Mouse (Mus musculus) left cerebral cortex, postnatal 14 days (tissue): ENCODE data around the gene Krt76. TPM values are rescaled to one million over a fixed set of nuclear protein-coding genes. Genes with fewer than 3 reads are reported as not detected.

Experiments
- DNase-seq, 2 experiments: peaks; one replicate each; pipeline ENCODE4 v3.0.0; 2021 to 2022; ENCODE audit warnings: low spot score in 2 of 2, mixed read lengths in 1 of 2
- intact Hi-C: fragments of 180-260 bp; cut with DNase I; formaldehyde crosslinking; loops from one replicate; pipeline ENCODE4 v1.15.1; 2025
- long read RNA-seq, 2 experiments: library from polyadenylated mRNA; stranded (forward); transcript quantifications; one replicate each; pipeline ENCODE4 v2.0.0; 2021
- total RNA-seq, 2 experiments: library from RNA; stranded (reverse); gene quantifications; 2 replicates each; pipeline ENCODE4 v1.2.3; 2021

The Krt76 gene
- not detected for total RNA-seq
- long read RNA-seq, experiment 1 = 0 reads
- long read RNA-seq, experiment 2 = 0 reads

DNA sequence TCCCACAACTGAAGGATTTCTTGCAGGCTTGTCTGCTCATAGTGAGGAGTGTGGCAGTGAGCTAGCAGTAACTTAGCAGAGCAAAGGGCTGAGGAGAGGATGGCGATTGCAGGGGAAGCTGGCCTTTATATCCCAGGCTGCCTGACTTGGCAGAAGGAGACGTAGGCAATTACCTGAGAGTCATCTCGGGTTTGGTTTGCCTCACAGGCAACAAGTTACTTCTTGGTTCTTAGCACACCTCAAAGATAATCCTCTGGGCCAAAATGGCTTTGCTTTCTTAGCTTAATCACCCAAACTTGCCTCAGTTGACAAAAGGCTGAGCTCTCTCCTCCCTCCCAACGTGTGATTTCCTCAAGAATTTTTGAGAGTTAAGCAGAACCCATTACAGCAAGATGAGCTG lies at the start of gene Krt76:
Gene Krt76 (minus strand): TSS at position 101 of the 400 bp plus-strand sequence.
- no peak for DNase-seq
- intact Hi-C loops = no loop called here

DNA sequence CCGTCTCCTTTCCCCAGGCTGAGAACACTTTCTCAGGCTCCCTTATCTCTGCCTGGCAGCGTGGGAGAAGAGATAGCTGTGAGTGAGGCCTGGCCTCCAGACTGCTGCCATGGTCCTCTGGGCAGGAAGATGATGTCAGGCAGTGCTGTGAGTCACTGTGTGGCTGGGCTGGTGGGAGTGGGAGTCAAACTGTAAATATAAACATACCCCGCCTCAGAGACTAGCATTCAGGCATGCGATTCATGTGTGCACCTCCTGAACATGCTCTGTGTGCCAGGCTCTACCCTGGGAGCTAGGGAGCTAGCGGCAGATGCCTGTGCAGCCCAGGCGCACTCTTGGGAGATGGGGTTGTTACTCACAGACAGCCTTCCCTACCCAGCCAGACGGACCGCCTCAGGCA lies 49.2 kb upstream of the Krt76 start:
- no peak for DNase-seq
- intact Hi-C loops = no loop called here

DNA sequence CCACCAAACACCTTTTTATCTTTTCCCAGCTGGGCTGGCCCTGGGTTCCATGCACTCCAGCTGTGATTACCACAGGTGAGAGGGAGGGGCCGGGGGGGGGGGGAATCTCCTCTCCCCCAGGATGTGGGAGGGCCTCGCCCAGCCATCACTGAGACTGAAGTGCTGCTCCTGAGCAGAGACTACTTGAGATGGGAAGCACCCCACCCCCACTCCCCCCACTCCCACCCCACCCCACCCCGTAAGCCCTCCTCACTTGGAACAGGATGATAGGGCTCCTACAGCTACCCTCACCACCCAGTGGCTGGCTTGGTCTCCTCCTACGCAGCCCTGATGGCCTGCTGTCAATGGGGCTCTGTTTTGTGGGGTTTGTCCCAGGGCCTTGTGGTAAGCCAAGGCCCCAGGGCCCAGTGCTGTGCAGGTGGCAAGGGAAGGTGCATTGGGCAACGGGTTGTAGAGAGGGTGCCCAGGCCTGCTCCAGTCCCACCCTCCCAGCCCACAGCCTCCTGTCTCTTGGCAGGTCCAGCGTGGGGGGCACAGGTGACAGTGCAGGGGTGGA lies 47.6 kb upstream of the Krt76 start, which contains the start of gene Krt79:
Gene Krt79 (minus strand): TSS at position 51 of the 556 bp plus-strand sequence.
- intact Hi-C loops = no loop called here
- no peak for DNase-seq

DNA sequence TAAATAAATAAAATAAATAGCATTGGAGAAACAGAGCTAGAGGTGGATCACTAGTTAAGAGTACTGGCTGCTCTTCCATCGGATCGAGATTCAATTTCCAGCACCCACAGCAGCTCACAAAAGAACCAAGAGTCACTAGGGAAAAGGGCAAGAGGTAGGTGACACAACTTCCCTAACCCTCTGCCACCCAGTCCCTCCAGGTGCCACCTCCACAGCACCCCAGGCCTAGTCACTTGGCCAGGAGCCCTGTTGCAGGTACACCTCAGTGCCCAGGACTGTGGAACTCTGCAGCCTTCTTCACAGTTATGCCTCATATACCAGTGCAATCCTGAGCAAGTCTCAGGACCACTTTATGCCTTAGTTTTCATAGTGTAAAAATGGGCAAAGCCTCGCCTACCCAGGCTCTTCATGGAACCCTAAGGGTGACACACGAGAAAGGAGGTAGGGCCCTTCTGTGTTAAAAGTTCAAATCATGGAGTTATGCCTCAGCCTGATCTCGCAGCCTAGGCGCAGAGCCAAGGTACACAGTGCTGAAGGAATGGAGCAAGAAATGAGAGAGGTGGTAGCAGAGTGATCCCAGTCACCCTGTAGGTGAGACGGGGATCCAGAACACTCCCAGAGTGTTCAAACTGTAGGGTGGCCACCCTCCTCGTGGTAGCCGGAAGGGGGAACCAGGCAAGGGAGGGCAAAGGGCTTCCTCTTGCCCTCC lies 46.0 kb upstream of the Krt76 start:
- intact Hi-C loops = no loop called here
- no peak for DNase-seq

DNA sequence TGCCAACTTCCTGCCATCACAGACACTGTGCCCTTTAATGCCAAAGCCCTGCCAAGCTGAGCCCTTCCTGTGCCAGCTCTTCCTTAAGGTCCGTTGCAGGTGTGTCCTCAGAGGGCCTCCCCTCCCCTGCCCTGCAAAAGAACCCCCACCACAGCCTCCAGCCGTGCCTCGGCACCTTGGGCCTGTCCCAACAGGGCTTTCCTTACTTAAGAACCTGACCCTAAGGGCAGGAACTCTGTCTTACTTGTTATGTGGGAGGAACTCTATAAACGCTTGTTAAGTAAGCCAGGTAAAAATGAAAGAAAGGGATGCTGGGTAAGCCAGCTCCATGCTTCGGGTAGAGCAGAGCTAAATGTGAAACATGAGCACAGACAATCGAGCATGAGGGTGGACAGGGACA lies 40.3 kb upstream of the Krt76 start:
- intact Hi-C loops = no loop called here
- DNase-seq = no peak

DNA sequence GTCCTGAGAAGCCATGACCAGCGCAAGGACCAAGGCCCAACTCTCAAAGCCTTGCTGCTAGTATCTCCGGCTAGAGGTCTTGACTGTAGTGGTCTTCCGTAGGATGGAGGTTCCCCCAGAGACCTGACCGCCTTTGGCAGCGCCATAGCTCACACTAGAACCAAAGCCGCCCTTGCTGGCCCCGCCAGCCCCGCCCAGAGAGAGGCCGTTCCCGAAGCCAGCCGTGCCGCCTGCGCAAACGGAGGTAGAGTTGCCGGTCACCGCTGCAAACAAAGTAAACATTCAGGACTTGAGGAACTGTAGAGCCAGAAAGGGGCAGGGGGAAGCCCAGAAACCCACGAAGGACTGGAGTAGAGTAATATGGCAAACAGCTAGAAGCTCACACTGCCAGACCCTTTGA lies 36.9 kb upstream of the Krt76 start:
- intact Hi-C loops = no loop called here
- DNase-seq = no peak

DNA sequence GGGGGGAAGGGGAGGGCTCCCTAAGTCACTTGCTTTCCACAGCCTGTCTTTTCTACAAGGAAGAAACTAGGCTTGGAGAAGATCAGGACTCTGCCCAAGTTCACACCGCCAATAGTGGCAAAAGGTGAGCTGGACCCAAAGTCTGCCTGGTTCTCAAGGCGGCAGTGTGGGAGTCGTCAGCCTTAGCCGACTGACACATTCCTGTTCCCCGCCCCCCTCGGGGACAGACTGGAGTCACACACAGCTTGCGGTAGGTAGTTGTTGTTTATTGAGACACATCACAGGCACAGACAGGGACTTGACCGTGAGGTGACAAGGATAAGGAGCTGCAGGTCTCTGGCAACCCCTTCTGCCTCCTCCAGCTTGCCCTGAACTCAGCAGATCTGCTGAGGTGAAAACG lies 36.4 kb upstream of the Krt76 start:
- intact Hi-C loops = no loop called here
- no peak for DNase-seq

DNA sequence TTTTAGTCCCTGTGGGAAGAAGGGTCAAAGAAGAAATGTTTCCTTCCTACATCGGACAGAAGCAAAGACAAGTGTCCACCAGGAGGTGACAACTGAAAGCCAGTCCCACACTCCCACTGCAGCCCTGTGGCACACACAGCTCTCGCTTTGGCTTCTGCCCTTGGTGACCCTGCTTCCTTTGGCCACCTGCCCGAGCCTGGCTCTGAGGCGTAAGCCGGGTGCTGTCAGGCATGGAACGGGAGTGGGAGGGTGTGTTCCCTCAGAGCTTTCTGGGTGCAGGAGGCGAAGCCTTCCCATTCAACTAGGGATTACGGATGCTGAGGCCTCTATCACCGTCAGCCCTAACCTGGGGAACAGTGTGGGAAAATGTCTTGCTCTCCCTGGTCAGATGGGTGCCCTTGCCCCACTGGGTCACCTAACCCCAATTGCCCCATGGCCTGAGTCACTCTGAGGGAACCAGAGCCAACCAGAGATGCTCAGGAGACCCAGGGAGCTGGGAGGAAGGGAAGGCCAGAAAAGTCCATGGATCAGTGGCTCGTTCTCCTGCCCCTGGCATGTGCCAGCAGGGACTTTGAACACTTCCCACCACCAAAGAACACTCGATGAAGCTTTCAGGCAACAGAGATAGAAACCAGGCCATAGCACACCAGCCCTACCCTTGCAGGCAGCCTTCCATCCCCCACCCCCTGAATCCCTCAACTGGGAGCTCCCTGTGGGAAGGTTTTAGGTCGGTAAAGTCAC lies 34.8 kb upstream of the Krt76 start:
- intact Hi-C loops = no loop called here
- DNase-seq = no peak

- no peak for DNase-seq
- intact Hi-C loops = no loop called here
These were observed 32.3 kb upstream of the Krt76 start for GRCm38 (mm10) chr15:101925041-101925440.

DNA sequence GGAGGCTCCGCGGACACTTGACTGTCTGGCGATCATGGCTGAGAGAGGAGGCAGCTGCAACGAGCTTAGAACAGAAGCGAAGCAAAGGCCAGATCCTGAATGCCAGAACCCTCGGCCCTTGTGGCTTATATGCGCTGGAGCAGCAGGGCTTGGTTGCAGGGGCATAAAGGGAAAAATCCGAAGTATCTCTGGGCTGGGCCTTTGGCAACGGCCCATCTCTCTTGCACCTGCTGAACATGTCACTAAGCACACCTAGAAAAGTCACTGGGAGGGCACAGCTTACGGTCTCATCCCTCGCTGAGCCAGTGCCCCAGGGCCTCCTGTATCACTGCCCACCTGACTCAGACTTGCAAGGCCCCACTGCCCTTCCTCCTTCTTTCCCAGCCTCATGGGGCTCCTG lies 31.9 kb upstream of the Krt76 start, which contains the start of gene Krt4:
Gene Krt4 (minus strand): TSS at position 101 of the 400 bp plus-strand sequence.
- intact Hi-C loops = no loop called here
- no peak for DNase-seq

DNA sequence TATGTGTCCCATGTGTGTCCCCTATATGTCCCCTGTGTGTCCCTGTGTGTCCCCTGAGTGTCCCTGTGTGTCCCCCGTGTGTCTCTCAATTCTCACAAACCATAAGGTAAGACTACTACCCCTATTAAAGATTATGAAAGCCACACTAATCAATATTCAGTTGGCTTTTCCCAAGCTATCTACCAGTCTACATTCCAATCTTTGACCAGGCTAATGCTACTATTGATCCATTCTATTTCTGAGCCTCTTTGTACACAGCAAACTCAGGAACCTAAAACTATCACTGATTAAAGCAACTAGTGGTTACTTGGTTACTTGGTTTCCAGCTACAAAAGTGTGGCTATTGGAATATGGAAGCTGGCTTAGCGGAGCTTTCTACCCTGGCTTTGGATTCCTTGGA lies 29.6 kb upstream of the Krt76 start:
- no peak for DNase-seq
- intact Hi-C loops = no loop called here

DNA sequence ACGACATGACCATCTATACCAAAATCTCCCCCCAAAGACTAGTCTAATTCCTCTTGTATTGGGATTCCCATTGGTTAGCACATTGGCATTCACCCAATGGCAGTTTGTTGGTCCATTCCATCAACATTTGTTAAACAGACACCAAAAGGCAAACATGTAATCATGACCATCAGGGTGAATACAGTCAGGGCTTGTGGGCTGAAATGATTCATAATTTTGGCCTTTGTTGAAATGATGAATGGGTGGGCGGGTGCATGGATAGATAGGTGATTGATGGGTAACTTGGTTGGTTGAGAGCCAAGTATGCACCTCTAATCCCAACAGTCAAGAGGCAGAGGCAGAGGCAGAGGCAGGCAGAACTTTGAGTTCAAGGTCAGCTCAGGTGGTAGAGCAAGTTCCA lies 23.4 kb upstream of the Krt76 start:
- no peak for DNase-seq
- intact Hi-C loops = no loop called here

- intact Hi-C loops = no loop called here
- no peak for DNase-seq
These were observed 12.1 kb upstream of the Krt76 start for GRCm38 (mm10) chr15:101904849-101905248.

GRCm38 (mm10) chr15:101902171-101903149 lies 9.7 kb upstream of the Krt76 start:
- intact Hi-C loops = no loop called here
- no peak for DNase-seq

DNA sequence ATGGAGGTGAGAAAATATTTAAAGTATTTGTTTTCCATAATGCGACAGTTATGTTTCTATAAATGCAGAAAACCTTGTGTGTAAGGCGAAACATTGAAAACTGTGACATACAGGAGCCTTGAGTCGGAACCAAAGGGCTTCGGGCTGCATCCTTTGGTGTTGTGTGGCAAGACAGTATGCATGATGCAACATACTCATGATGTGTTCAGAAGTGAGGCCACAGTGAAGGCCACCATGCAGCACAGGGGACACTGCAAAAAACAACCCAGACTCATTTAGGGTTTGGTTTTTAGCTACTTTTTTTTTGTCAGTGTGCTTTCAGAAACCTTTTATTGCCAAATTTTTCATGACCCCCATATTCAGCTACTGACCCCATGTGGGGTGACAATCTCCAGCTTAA lies 2.5 kb upstream of the Krt76 start:
- DNase-seq = no peak
- intact Hi-C loops = no loop called here

- intact Hi-C loops = loop anchor here (5.0 kb wide), 1 partner anchor 93 kb away; no protein-coding TSS in a partner anchor
- DNase-seq = no peak
These were observed 12.9 kb downstream of the Krt76 start for GRCm38 (mm10) chr15:101879776-101880175.

GRCm38 (mm10) chr15:101878041-101878440 lies 14.7 kb downstream of the Krt76 start:
- DNase-seq = no peak
- intact Hi-C loops = loop anchor here (5.0 kb wide), 1 partner anchor 94 kb away; no protein-coding TSS in a partner anchor

DNA sequence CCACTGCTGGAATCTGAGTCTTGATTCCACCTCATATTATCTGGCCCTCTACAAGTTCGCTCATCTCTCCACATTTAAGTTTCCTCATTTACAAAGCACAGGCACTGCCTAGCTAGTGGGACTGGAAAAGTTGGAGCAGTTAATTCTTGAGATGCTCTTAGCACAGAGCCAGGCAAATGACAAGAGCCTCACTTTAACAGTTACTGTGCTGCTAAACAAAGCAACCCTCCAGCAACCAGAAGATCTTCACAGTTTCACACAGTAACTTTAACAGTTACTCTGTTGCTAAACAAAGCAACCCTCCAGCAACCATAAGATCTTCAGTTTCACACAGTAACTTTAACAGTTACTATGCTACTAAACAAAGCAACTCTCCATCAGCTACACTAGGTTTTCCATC lies 18.3 kb downstream of the Krt76 start:
- intact Hi-C loops = no loop called here
- DNase-seq = no peak

- DNase-seq = no peak
- intact Hi-C loops = no loop called here
These were observed 19.5 kb downstream of the Krt76 start for GRCm38 (mm10) chr15:101873231-101873630.
